Mouse (Mus musculus) myocyte (in vitro differentiated cells): ENCODE data around the gene Pctp. TPM values are rescaled to one million over a fixed set of nuclear protein-coding genes. Genes with fewer than 3 reads are reported as not detected.

ENCODE experiments used
- H3K27me3 ChIP-seq: one replicate; pipeline ENCODE4 v1.6.1; 2011; ENCODE audit not compliant: control insufficient read depth, insufficient read depth, insufficient read length
- H3K36me3 ChIP-seq: one replicate; pipeline ENCODE4 v1.6.1; 2011; ENCODE audit not compliant: control insufficient read depth, insufficient read depth
- H3K4me2 ChIP-seq: one replicate; pipeline ENCODE4 v1.6.1; 2011; ENCODE audit warnings: low read depth, control low read depth
- H3K4me3 ChIP-seq: one replicate; pipeline ENCODE4 v1.5.1; 2011; ENCODE audit warnings: mild to moderate bottlenecking, control low read depth, moderate library complexity
- H3K79me2 ChIP-seq: one replicate; pipeline ENCODE4 v1.6.1; 2011; ENCODE audit not compliant: control insufficient read depth, insufficient read depth
- H3ac ChIP-seq: one replicate; pipeline ENCODE4 v1.6.1; 2011; ENCODE audit not compliant: control insufficient read depth, insufficient read length
- CEBPB ChIP-seq: IDR thresholded peaks from 2 replicates; pipeline ENCODE4 v1.6.1; 2011; ENCODE audit warnings: mild to moderate bottlenecking, moderate library complexity; ENCODE audit not compliant: poor library complexity, insufficient read depth, severe bottlenecking
- E2F4 ChIP-seq: IDR thresholded peaks from one replicate; pipeline ENCODE4 v1.6.1; 2011; ENCODE audit warnings: mild to moderate bottlenecking, control low read depth, moderate library complexity; ENCODE audit not compliant: insufficient read depth
- MAX ChIP-seq: IDR thresholded peaks from one replicate; pipeline ENCODE4 v1.6.1; 2011; ENCODE audit warnings: low read depth, mild to moderate bottlenecking, control low read depth
- MYOD1 ChIP-seq, 3 experiments: IDR thresholded peaks; one replicate each; pipeline ENCODE4 v1.6.1; 2011; ENCODE audit warnings: control low read depth in 2 of 3, low read depth in 2 of 3, mild to moderate bottlenecking in 2 of 3, moderate library complexity in 1 of 3; ENCODE audit not compliant: insufficient read length in 2 of 3, control insufficient read depth in 1 of 3
- MYOG ChIP-seq, 3 experiments: IDR thresholded peaks; one replicate each; pipeline ENCODE4 v1.6.1; 2011; ENCODE audit warnings: control low read depth in 2 of 3, low read depth in 2 of 3, mild to moderate bottlenecking in 2 of 3; ENCODE audit not compliant: insufficient read length in 2 of 3, control insufficient read depth in 1 of 3, insufficient read depth in 1 of 3
- POLR2A ChIP-seq: IDR thresholded peaks from one replicate; pipeline ENCODE4 v1.6.1; 2011; ENCODE audit warnings: low read depth, mild to moderate bottlenecking, control low read depth, moderate library complexity; ENCODE audit not compliant: insufficient read length
- POLR2AphosphoS2 ChIP-seq: IDR thresholded peaks from one replicate; pipeline ENCODE4 v1.6.1; 2011; ENCODE audit warnings: low read depth, control low read depth; ENCODE audit not compliant: insufficient read length
- REST ChIP-seq: IDR thresholded peaks from one replicate; pipeline ENCODE4 v1.6.1; 2011; ENCODE audit warnings: mild to moderate bottlenecking, control low read depth, moderate library complexity; ENCODE audit not compliant: insufficient read depth, insufficient read length
- SRF ChIP-seq: IDR thresholded peaks from one replicate; pipeline ENCODE4 v1.6.1; 2011; ENCODE audit warnings: low read depth; ENCODE audit not compliant: control insufficient read depth, insufficient read length
- TCF12 ChIP-seq: IDR thresholded peaks from one replicate; pipeline ENCODE4 v1.6.1; 2011; ENCODE audit warnings: mild to moderate bottlenecking, control low read depth; ENCODE audit not compliant: poor library complexity, insufficient read depth, severe bottlenecking
- TCF3 ChIP-seq: IDR thresholded peaks from one replicate; pipeline ENCODE4 v1.6.1; 2011; ENCODE audit warnings: low read depth, control low read depth; ENCODE audit not compliant: insufficient read length
- USF1 ChIP-seq: IDR thresholded peaks from one replicate; pipeline ENCODE4 v1.6.1; 2011; ENCODE audit warnings: low read depth, mild to moderate bottlenecking, control low read depth, moderate library complexity
- polyA plus RNA-seq: library from polyadenylated mRNA; unstranded; fragments of >200 nt; fragmentation: generic; extraction: Trizol; gene quantifications from one replicate; pipeline ENCODE4 v1.2.1, GENCODE M21; 2012; ENCODE audit warnings: missing spikeins

The Pctp gene
- polyA plus RNA-seq, 1 experiment = 1.1 TPM

GRCm38 (mm10) chr11:90001396-90002230 is 1.1 kb downstream of the Pctp start:
- Histone ChIP-seq H3K4me2 (peak overlapping the region; percentile 62), H3K36me3 (no peaks in the 10 kb centered on the region), H3K4me3 (peak overlapping the region; percentile 20), H3K27me3 (no peaks in the 10 kb centered on the region), H3K79me2 (no peaks in the 10 kb centered on the region), H3ac (no peak overlapping the region)
- no peak for TF ChIP-seq REST
- TF ChIP-seq SRF = no peak
- no peak for TF ChIP-seq USF1
- no peak for TF ChIP-seq TCF3
- no peak for TF ChIP-seq POLR2AphosphoS2
- no peak for TF ChIP-seq E2F4
- no peak for TF ChIP-seq TCF12
- TF ChIP-seq POLR2A = no peak
- no peak for TF ChIP-seq MYOG (IDR thresholded peaks at IDR 0.05; ENCODE audit: control insufficient read depth in 1 of 3, insufficient read depth in 1 of 3, insufficient read length in 2 of 3, low read depth in 2 of 3)
- TF ChIP-seq MAX = no peak

GRCm38 (mm10) chr11:90000666-90001065 is 2.0 kb downstream of the Pctp start:
- no peak overlapping the region for H3ac ChIP-seq
- TF ChIP-seq USF1 = no peak
- no peak for TF ChIP-seq MYOG (IDR thresholded peaks at IDR 0.05; ENCODE audit: control insufficient read depth in 1 of 3, insufficient read depth in 1 of 3, insufficient read length in 2 of 3, low read depth in 2 of 3)
- no peak for TF ChIP-seq TCF3
- TF ChIP-seq POLR2A = no peak
- no peak for TF ChIP-seq MAX
- TF ChIP-seq POLR2AphosphoS2 = no peak
- TF ChIP-seq MYOD1 (IDR thresholded peaks at IDR 0.05; ENCODE audit: control insufficient read depth in 1 of 3, insufficient read length in 2 of 3, low read depth in 2 of 3) = no peak
- no peak for TF ChIP-seq TCF12
- no peak for TF ChIP-seq CEBPB
- no peak for TF ChIP-seq REST
- no peak for TF ChIP-seq E2F4
- no peak for TF ChIP-seq SRF
- H3K4me3 ChIP-seq = no peak overlapping the region
- no peaks in the 10 kb centered on the region for H3K36me3 ChIP-seq
- H3K79me2 ChIP-seq = no peaks in the 10 kb centered on the region
- no peak overlapping the region for H3K4me2 ChIP-seq
- H3K27me3 ChIP-seq = no peaks in the 10 kb centered on the region

- no peaks in the 10 kb centered on the region for H3K36me3 ChIP-seq
- no peaks in the 10 kb centered on the region for H3K27me3 ChIP-seq
- H3K4me2 ChIP-seq = no peak overlapping the region
- H3ac ChIP-seq = no peak overlapping the region
- TF ChIP-seq SRF (no peak), POLR2AphosphoS2 (no peak)
- H3K79me2 ChIP-seq = no peaks in the 10 kb centered on the region
- H3K4me3 ChIP-seq = no peak overlapping the region
These were observed 3.5 kb downstream of the Pctp start for GRCm38 (mm10) chr11:89998996-89999770.

- no peak for TF ChIP-seq POLR2AphosphoS2
- no peak for TF ChIP-seq MAX
- no peak for TF ChIP-seq TCF3
- TF ChIP-seq CEBPB = no peak
- Histone ChIP-seq H3K36me3 (no peaks in the 10 kb centered on the region), H3K27me3 (no peaks in the 10 kb centered on the region), H3K4me3 (no peak overlapping the region), H3K4me2 (no peak overlapping the region), H3K79me2 (no peaks in the 10 kb centered on the region), H3ac (no peak overlapping the region)
These were observed 5.8 kb downstream of the Pctp start for GRCm38 (mm10) chr11:89996856-89997255.

- H3K27me3 ChIP-seq = no peaks in the 10 kb centered on the region
- H3K4me2 ChIP-seq = no peak overlapping the region
- H3ac ChIP-seq = no peak overlapping the region
- TF ChIP-seq USF1 (no peak), TCF3 (no peak), REST (no peak), CEBPB (no peak), POLR2AphosphoS2 (no peak), TCF12 (no peak), MAX (no peak), E2F4 (no peak), POLR2A (no peak), MYOG (IDR thresholded peaks at IDR 0.05; ENCODE audit: control insufficient read depth in 1 of 3, insufficient read depth in 1 of 3, insufficient read length in 2 of 3, low read depth in 2 of 3) (no peak), MYOD1 (IDR thresholded peaks at IDR 0.05; ENCODE audit: control insufficient read depth in 1 of 3, insufficient read length in 2 of 3, low read depth in 2 of 3) (no peak), SRF (no peak)
- H3K4me3 ChIP-seq = no peak overlapping the region
- H3K36me3 ChIP-seq = no peaks in the 10 kb centered on the region
- no peaks in the 10 kb centered on the region for H3K79me2 ChIP-seq
These were observed 6.3 kb downstream of the Pctp start for GRCm38 (mm10) chr11:89996406-89996805.
